Mouse (Mus musculus): ENCODE data around the gene Tpm4. TPM values are rescaled to one million over a fixed set of nuclear protein-coding genes. Genes with fewer than 3 reads are reported as not detected.
A peak's percentile ranks its signal among the peaks of the same experiment; 100 is the strongest.
"Not testable (repeated sequence)": the region's sequence is repeated elsewhere in the genome, so short reads cannot be mapped to it uniquely, and the experiment has no call there.

Gene Tpm4
- 100 to 1,000 TPM; 133 to 158 (median 140) TPM for total RNA-seq (2022)

DNA sequence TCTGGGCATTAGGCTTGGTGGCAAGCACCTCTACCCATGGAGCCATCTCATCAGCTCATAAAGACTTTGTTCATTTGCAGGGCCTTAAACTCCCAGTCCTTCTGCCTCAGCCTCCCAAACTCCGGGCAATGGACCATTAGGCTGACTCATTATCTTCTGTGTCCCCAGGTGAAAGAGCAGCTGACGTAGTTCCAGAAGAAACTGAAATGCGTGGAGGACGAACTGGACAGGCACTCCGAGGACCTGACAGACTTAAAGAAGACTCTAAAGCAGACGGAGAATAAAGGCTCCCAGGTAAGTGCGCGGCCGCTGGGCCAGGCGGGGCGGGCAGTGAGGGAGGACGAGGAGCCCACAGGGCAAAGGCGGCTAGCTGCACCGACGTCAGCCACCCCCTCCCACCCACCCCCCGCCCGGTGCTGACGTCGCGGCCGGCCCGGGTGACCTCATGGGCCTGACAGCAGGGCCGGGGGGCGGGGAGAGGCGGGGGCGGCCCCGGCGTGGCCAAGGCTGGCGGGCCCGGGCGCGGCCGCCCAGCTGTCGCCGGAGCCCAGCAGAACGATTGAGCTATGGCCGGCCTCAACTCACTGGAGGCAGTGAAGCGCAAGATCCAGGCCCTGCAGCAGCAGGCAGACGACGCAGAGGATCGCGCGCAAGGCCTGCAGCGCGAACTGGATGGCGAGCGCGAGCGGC lies at the start of gene Tpm4:
Gene Tpm4 (plus strand): TSS at position 220 of the 690 bp plus-strand sequence.
- peak; percentile 54 for DNase-seq

DNA sequence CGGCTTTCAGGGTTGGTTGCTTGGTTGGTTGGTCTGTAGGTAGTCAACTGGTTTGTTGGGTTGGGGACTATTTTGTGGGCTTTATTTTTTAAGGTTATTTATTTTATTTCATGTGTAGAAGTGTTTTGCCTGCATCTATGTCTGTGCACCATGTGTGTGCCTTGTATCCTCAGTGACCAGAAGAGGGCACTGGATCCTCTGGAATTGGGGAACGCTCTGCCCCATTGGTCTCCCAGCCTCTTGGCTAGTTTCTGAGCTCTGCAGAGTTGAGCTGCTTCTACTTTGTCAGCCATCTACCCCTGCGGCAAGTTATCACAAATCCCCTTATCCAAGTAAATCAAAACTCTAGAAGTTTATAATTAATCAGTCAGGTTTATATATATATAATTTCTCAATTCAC lies 47.2 kb upstream of the Tpm4 start:
- DNase-seq = not testable (repeated sequence)

DNA sequence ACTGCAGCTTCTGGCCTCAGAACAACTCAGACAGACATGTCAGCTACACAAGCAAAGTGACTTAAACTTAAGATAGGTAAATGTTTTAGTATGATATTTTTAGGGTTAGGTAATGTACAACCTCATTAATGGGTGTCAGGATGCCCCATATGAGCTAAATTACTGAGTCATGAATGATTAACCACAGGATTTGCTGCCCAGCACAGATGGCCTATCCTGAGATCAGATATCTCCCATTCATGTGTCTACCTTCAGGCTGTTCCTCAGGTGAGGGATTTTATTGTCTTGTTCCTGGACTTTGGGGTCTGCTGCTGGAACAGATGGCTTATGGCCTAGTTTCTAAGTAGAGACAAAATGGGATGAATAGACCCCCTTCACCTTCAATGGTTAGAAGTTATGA lies 38.1 kb upstream of the Tpm4 start:
- DNase-seq = not testable (repeated sequence)

DNA sequence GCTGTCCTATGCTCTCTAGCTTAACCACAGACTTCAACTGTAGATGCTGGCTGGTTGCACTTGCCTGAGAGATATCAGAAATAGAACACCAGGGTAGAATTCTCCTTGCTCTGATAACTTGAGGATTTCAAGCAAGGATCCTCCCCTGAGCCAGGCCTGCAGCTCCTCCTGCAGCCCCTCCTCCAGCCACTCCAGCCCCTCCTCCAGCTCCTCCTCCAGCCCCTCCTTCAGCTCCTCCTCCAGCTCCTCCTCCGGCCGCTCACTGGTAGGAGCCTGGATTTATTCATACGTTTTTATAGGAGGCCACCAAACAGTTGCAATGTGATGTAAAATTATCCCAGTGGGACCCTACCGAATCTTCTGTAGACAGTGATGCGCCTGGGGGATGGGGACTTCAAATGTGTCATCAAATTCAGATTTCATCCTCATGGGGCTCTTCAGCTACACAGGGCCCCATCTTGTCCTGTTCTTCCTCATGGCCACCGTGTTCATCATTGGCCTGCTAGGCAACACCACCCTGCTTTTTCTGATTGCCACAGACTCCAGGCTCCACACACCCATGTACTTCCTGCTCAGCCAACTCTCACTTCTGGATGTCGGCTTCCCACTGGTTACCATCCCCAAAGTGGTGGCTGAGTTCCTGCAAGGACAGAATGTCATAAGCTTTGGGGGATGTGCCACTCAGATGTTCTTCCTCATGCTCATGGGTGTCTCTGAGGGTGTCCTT lies 35.2 kb upstream of the Tpm4 start:
- DNase-seq = peak; percentile 28

DNA sequence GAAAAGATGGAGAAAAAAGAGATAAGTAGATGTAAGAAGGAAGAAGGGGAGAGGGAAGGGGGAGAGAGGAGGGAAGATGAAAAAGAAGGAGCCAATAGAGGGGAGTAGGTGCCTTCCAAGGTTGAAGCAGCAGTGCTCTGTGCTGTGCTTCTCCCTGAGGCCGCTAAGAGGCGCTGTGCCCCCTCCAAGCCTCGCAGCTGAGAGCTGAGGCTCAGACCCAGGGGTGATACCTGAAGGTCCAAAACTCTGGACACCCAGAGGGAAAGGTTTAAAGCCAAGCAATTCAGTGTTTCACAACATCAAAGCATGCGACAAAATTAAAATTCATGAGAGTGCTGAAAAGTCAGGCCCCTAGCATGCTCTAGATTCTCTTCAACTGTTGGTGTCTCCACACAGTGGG lies 29.6 kb upstream of the Tpm4 start:
- DNase-seq = no peak

DNA sequence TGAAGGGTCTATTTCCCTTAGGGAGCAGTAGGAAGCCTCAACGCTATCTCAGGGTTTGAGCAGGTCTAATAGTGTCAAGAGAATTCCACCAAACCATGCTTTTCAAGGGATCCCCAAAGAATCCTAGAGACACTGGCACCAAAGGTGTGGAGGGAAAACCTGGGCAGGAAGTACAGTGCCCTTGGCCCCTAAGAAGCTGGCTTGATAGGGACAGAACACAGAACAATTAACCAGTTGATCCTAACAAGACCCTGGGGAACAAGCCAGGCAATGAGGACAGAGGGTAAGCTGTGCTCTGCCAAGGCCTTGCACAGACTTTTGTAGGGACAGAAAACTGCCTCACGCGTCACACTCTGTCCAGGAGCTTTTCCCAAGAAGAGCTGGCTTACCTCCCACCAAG lies 28.0 kb upstream of the Tpm4 start, which contains the start of gene Olfr374:
Gene Olfr374 (plus strand): TSS at position 301 of the 400 bp plus-strand sequence.
- DNase-seq = no peak

DNA sequence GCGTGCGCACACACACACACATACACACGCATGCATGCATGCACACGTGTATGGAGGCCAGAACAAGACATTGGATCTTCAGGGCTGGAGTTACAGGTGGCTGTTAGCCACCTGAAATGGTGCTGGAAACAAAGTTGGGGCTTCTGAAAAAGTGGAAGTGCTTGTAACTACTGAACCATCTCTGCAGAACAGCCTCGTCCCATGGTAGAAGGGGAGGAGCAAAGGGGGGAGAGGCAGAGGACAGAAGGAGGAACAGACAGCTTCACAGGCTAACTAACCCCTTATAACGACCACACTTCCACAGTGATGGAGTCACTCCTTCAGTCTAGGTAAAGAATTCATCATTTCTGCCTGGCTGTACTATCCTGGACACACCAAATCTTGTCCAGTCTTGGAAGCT lies 23.9 kb upstream of the Tpm4 start:
- DNase-seq = no peak

DNA sequence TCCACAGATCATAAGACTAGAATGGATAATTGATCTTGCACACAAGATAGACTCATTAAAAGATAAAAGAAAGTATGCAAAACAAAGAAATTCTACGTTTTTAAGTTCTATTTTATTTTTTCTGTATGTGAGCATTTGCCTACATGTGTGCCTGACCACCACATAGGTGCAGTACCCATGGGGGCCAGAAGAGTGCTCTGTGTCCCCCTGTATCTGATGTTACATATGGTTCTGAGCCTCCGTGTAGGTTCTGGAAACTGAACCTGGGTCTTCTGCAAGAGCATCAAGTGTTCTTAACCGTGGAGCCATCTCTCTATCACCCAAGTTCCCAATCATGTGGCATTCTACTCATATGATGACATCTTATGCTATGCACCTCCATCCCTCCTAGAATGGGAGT lies 22.3 kb upstream of the Tpm4 start:
- no peak for DNase-seq

DNA sequence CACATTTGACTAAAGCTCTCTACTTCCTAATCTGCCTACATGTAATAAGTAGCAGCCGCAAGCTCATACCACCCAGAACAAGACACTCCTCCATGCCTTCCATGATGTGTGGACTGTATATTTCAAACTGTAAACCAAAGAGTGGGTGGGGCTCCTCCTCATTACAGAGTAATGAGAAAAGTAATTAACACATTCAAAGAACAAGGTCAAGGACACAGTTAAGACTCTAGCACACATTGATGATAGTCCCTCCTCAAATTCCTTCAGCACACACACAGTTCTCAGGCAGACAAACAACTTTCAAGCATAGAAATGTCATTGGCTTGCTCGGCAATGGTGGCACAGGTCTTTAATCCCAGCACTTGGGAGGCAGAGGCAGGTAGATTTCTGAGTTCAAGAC lies 19.6 kb upstream of the Tpm4 start:
- DNase-seq = no peak

DNA sequence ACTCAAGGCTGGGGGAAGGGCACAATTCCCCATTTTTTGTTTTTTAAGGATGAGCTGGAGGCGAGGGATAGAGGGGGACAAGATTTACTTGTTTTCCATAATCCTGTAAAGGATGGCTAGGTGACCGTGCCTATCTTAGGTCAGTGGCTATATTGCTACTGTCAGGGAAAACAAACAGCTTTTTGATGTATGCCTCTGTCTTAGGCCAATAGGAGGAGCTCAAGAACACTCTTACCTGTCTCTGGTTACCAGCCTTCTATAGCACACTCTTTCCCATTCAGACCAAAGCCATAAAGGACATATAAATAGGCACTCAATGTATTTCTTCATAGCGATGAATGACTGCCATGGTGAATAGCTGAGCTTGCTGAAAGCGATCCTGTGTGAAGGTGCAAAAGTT lies 16.2 kb upstream of the Tpm4 start:
- no peak for DNase-seq

DNA sequence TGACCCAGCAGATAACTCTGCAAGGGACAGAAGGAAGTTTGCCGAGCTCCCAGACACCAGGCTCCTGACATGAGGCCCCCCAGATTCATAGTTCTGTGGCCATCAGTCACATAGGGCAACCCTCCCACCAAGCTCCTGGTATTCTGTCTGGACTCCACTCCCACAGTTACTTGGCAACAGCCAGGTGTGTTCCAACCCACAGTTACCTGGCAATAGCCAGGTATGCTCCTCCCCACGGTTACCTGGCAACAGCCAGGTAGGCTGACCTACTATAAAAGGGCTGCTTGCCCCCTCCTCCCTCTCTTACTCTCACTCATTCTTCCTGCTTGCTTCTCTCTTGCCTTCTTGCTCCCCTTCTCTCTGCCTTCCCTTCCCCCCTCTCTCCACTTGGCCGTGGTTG lies 13.3 kb upstream of the Tpm4 start:
- DNase-seq = not testable (repeated sequence)

DNA sequence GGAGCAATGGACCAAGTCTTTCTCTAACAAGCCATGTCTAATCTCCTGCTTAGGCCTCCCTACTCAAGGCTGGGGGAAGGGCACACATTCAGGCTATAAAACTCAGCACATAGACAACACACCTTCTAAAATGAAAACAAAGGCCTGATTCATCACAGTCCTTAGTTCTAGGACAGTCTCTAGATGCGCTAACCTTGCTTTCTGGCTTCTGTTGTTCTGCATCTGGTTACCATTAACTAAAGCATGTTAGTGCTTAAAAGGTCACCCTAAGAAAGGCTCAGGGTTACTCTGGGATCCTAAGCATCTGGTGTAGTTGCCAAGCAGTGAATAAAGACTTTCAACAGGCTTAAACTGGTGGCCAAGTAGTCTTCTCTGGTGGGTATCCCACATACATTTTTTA lies 12.8 kb upstream of the Tpm4 start:
- no peak for DNase-seq

DNA sequence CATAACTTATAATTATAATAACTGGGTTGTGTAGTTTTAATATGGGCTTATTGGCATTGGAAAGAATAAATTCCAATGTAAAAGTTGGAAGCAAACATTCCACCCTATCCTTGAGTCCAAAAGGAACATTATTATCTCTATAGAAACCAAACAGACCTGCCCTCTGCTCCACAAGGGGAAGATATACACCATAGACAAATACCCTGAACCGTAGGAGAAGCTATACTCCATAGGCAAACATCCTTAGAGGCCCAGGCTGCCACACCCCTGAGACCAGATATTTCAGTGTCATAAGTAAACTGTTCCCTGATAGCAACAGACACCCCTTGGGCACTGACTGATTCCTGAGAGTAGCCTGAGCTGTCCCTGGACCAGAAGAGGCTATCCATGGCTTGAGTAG lies 6.9 kb upstream of the Tpm4 start:
- no peak for DNase-seq

DNA sequence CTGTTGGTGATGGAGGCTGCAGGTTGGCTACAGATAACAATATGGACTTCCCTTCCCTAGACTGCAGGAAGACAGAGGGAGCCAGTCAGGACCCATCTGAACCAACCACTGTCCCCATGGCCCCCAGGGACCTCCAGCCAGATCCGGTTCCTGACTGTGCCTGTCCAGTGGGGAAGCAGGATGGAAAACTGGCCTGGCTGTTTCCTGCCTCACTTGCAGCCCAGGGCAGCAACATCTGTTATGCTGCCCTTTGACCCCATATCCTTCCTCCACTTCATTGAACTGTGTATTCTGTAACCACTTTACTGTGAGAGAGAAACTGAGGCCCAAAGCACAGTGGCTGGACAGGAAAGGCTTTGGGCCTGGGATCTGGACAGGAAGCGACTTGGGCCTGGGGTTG lies 3.5 kb upstream of the Tpm4 start:
- DNase-seq = peak; percentile 54

DNA sequence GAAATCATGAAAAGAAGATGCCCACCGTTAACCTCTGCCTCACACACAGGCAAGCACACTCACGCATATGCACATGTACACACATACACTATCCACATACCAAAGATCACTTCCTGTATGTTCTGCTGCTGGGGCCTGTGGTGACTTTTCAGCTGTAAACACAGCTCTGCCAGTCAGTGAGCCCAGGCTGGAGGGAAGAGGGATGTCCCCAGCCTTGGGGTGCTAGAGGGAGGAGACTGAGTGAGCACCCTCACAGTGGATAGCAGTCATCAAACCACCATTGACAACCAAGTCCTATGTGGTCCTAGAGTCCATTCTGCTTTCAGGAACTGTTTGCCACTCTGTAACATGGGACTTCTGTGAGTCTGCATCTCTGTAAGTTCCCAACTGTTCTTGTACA lies 2.9 kb upstream of the Tpm4 start:
- no peak for DNase-seq

DNA sequence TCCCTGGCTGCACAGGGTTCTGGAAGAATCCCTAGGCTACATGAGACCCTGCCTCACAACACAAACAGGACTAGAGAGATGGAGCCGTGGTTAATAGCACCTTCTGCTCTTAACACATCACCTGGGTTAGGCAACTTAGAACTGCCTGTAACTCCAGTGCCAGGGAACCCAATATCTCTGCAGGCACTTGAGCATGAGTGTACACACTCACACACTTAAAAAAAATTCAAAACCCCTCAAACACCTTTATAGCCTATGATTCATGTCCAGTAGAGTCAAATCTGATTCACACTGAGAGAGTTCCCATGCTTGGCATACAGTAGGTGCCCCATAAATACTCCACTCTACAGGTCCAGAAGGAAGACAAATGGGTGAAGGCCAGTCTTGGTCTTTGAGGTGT lies 2.4 kb upstream of the Tpm4 start:
- DNase-seq = no peak

DNA sequence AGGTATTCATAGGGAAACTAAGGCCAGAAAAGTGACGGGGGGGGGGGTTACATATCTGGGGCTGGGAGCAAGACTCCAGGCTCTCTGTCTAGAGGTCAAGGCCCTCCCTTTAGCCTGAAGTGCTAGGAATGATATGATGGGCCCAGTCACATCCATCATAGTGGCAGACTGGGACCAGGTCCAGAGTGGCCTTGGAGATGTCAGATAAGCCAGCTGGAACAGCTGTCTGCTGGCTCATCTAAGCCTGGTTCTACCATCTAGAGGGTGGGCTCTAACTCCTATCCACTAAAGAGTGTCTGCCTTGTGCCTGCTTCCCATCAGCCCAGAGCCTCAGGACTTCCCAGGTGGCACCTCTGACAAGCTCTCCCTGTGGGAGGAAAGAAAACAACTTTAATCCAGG lies 1.9 kb upstream of the Tpm4 start:
- DNase-seq = peak; percentile 74

DNA sequence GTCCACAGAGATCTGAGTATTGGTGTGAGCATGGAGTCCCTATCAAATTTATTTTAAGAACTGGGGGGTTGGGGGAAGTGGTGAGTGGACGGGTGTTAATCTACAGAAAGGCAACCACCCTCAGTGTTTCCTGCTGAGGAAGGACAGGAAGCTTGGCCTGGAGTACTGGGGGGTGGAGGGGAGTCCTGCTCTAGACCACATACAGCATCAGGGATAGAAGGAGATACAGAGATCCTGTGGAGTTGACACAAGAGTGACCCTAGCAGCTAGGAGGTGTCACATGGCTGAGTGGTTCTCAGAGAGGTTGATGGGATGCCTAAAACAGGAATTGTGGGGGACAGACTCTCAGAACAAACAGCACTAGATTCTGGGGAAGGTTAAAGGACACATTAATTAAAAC lies 1.3 kb upstream of the Tpm4 start:
- no peak for DNase-seq

DNA sequence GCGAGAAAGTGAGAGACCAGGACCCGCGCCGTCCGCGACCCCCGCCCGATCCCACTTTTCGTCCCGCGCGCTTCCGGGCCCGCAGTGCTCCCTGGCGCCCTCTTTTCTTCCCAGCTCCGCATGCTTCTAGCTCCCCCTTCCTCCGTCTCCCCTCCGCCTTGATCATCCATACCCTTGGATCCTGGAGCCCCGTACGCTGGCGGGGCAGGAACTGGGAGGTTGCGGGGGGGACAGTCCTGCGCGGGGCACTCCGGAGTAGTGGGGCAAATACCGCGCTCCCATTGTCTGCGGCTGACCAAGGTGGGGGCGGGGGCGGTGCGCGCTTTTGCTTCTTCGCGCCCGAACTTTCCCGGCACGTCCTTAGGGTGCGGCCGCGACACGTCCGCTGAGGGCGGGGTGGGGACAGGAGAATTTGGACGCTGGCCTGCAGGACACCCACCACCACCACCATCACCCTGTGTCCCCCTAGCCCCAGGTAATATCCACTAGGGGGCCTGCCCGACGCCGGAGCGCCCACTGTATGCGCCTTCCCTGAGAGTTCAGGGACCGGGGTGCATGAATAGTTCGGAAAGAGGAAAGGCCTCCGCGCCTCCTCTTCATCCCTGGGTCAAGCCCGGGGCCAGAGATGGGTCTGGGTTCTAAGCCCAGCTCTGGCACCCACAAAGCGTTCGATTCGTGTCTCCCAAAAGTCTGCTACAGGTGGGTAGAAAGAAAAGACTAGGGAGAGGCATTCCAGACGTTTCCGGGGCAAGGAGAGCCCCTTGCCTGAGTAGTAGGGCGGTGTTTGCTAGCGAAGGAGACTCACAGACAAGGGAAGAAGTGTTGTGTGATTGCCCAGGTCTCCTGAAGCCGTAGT lies 899 bp downstream of the Tpm4 start:
- no peak for DNase-seq

DNA sequence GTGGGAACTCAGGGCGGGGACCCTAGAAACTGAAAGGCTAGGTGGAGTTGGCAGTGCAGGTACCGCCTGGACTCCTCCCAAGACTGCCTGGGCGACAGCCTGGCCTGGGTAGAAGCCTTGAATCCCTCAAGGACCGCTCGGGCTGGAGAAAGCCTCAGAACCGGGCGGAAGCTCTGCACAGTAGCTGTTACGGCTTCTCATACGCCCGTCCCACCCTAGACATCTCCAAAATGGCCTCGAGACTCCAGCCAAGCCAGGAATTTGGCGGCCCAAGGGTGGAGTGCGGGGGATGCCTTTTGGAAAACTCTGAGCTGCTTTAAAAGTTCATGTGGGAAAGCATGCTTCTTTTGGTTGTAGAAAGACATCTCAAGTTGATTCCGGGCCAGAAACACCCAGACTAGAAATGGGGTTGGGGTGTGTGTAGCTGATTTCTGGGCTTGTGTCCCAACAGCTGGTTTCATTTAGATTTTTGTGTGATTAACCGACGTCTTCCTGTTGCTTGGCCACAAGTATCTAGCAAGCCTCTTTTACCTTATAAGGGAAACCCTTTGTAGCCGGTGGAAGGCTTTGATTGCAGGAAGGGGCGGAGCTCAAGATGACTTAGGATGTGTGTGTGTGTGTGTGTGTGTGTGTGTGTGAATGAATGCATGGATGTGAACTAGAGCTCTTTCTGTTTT lies 1.7 kb downstream of the Tpm4 start:
- DNase-seq = peak; percentile 65

DNA sequence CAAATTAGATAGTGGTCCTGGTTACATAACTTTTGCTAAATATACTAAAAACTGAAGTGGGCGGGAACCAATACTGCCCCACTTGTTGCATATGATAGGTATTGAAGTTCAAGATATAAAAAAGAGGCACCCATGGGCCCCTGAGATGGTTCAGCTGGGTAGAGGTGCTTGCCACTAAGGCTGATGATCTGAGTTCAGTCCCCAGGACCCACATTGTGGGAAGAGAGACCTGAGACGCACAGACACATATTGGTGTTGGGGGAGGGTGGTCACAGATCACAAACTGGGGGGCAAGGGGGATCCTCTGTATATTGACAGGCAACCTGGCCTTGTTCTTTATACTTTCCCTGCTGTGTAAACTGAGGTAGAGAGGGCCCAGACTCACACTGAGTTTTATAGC lies 2.7 kb downstream of the Tpm4 start:
- DNase-seq = no peak

DNA sequence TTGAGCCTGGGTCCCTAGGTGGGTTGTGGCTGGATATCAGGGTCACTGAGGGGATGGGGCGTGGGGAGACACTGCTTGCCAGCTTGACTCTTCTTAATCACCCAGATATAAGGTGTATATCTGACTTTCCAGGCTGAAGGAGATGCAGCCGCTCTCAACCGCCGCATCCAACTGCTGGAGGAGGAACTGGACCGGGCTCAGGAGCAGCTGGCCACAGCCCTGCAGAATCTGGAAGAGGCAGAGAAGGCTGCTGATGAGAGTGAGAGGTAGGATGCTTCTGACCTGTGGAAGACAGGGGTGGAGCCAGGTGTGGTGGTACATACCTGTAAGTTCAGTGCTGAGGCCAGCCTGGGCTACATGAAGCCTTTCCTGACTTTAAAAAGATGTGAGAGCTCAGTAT lies 3.7 kb downstream of the Tpm4 start:
- DNase-seq = no peak
